Comparison of ENCODE assay signal across 21 mouse cellular contexts in the genomic region with DNA sequence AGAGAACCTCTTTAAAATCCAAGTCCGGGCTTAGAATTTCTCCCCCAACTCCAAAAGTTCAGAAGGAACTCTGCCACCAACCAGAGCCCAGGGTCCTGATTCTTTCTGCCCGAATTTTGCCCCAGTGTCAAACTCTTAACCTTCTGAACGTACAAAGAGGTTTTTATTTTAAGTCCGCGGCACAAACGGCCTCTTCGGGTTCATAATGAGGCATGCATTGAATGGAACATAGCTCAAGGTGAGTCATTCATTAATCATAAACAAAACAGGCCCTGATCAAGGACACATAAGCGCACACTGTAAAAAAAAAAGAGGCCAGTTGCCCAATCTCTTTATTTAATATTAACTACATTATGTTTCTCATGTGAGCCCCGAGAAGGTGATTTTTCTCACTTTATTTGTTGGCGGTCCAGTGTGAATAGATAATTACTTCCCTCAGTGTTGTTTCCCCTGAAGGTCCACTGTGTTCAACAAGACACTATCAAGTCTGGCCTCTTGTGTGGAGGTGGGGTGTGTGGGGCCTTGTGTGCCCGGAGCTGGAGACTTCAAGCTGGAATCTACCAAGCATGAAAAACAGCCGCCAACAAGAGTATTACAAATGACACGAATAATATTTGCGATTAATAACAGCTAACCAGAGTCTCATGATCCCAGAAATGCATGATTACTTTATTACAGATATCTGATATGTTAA.
A peak's percentile ranks its signal among the peaks of the same experiment; 100 is the strongest.
DNase-seq lines count a peak whose midpoint lies in the region; ATAC-seq lines count a peak whose summit lies in the region.
"Had no signal": no experiment of that assay in that cellular context is flagged by ENCODE, and none has a peak within 500 bp of the region (broad histone marks: within the 10 kb centered on the region; RNA-seq: fewer than 3 reads in every experiment).

No protein-coding gene starts in this region.

- 76% methylated on average over 14 of the region's 14 CpGs for WGBS in intestine, embryonic 15.5 days
- WGBS in forebrain, embryonic 11.5 days, result 79% methylated on average over 14 of the region's 14 CpGs

- H3K27me3 ChIP-seq in intestine, embryonic 15.5 days (replicated peaks), result no peaks in the 10 kb centered on the region; the same call in 1 of the 2 replicates
- no peaks in the 10 kb centered on the region for H3K27me3 ChIP-seq in forebrain, embryonic 11.5 days (ENCODE audit: control insufficient read depth, insufficient read depth, low read length)
- H3K27me3 ChIP-seq: forebrain, embryonic 15.5 days; midbrain, embryonic 15.5 days had no signal

- H3K9ac ChIP-seq in intestine, embryonic 15.5 days, result no peak overlapping the region
- no peak overlapping the region for H3K9ac ChIP-seq in forebrain, embryonic 11.5 days (ENCODE audit: low read length)
- H3K9ac ChIP-seq: embryonic facial prominence, embryonic 13.5 days; forebrain, embryonic 15.5 days; limb, embryonic 13.5 days; midbrain, embryonic 15.5 days had no signal

- no peaks in the 10 kb centered on the region for H3K36me3 ChIP-seq in intestine, embryonic 15.5 days
- H3K36me3 ChIP-seq in forebrain, embryonic 11.5 days (ENCODE audit: control insufficient read depth, insufficient read depth, low read length), result no peaks in the 10 kb centered on the region
- H3K36me3 ChIP-seq: embryonic facial prominence, embryonic 13.5 days; forebrain, embryonic 15.5 days; limb, embryonic 13.5 days; midbrain, embryonic 15.5 days had no signal

- H3K4me3 ChIP-seq in intestine, embryonic 15.5 days (replicated peaks), result no peak overlapping the region
- no peak overlapping the region for H3K4me3 ChIP-seq in forebrain, embryonic 11.5 days (ENCODE audit: low read depth, low read length)
- H3K4me3 ChIP-seq: embryonic facial prominence, embryonic 13.5 days; forebrain, embryonic 15.5 days; limb, embryonic 13.5 days; midbrain, embryonic 15.5 days; myocyte had no signal

- DNase-seq in adrenal gland, postnatal 14 days, result peak; percentile 5
- no peak for DNase-seq in adrenal gland, adult 18-20 months (ENCODE audit: low spot score in 2 of 2)
- DNase-seq in kidney, adult 9 months, result peak; percentile 90
- peak; percentile 61 to 84 for DNase-seq in kidney, postnatal 25 days
- no peak for DNase-seq in forebrain, embryonic 11.5 days (ENCODE audit: low spot score)
- DNase-seq in right cerebral cortex, postnatal 25 days, result no peak
- DNase-seq in embryo, embryonic 10.5 days (ENCODE audit: low spot score), result no peak
- DNase-seq: cerebellum, postnatal 10 days; gastrocnemius, postnatal 25 days; layer of hippocampus, postnatal 36 days; lung, postnatal 14 days; right cerebral cortex, postnatal 14 days; thymus, postnatal 25 days had no signal

- H3K9me3 ChIP-seq in intestine, embryonic 15.5 days, result no peaks in the 10 kb centered on the region
- no peaks in the 10 kb centered on the region for H3K9me3 ChIP-seq in forebrain, embryonic 11.5 days (ENCODE audit: control insufficient read depth, low read length)
- H3K9me3 ChIP-seq: embryonic facial prominence, embryonic 13.5 days; forebrain, embryonic 15.5 days; limb, embryonic 13.5 days; midbrain, embryonic 15.5 days had no signal

- no peak overlapping the region for H3K4me2 ChIP-seq in intestine, embryonic 15.5 days (replicated peaks)
- no peak overlapping the region for H3K4me2 ChIP-seq in forebrain, embryonic 11.5 days (ENCODE audit: low read depth, low read length, severe bottlenecking)
- H3K4me2 ChIP-seq: embryonic facial prominence, embryonic 13.5 days; forebrain, embryonic 15.5 days; limb, embryonic 13.5 days; midbrain, embryonic 15.5 days had no signal

- H3K27ac ChIP-seq in intestine, embryonic 15.5 days, result no peak overlapping the region
- no peak overlapping the region for H3K27ac ChIP-seq in forebrain, embryonic 11.5 days (ENCODE audit: low read depth, low read length)
- H3K27ac ChIP-seq: embryonic facial prominence, embryonic 13.5 days; forebrain, embryonic 15.5 days; hindbrain, postnatal 0 days; limb, embryonic 13.5 days; midbrain, embryonic 15.5 days; stomach, postnatal 0 days had no signal

- ATAC-seq in intestine, embryonic 15.5 days, result peak; percentile 78; the same call in 1 of the 2 replicates
- no peak for ATAC-seq in forebrain, embryonic 11.5 days (replicated peaks; ENCODE audit: low FRiP score)
- ATAC-seq: forebrain, embryonic 15.5 days; hindbrain, postnatal 0 days; midbrain, embryonic 15.5 days had no signal

- no peaks in the 10 kb centered on the region for H3K4me1 ChIP-seq in intestine, embryonic 15.5 days (replicated peaks)
- peaks cover 5% of the 10 kb centered on the region; the same call in 1 of the 2 replicates for H3K4me1 ChIP-seq in forebrain, embryonic 11.5 days (replicated peaks; ENCODE audit: control insufficient read depth, insufficient read depth, low read length)

Comparison
In these comparisons a context has a peak if more than half of its experiments do, and no peak if none do; other contexts are left out.
1. DNase-seq: peak in adrenal gland, postnatal 14 days (single experiment), kidney, adult 9 months (single experiment) and kidney, postnatal 25 days (2 of 2); none in adrenal gland, adult 18-20 months (0 of 2), forebrain, embryonic 11.5 days (single experiment), right cerebral cortex, postnatal 25 days (single experiment) and embryo, embryonic 10.5 days (single experiment).